Mouse (Mus musculus): ENCODE measurements around the gene Plxdc1. TPM values are rescaled to one million over a fixed set of nuclear protein-coding genes. Genes with fewer than 3 reads are reported as not detected.

Gene Plxdc1
- polyA plus RNA-seq, 1 experiment from 2014 or later = not detected

DNA sequence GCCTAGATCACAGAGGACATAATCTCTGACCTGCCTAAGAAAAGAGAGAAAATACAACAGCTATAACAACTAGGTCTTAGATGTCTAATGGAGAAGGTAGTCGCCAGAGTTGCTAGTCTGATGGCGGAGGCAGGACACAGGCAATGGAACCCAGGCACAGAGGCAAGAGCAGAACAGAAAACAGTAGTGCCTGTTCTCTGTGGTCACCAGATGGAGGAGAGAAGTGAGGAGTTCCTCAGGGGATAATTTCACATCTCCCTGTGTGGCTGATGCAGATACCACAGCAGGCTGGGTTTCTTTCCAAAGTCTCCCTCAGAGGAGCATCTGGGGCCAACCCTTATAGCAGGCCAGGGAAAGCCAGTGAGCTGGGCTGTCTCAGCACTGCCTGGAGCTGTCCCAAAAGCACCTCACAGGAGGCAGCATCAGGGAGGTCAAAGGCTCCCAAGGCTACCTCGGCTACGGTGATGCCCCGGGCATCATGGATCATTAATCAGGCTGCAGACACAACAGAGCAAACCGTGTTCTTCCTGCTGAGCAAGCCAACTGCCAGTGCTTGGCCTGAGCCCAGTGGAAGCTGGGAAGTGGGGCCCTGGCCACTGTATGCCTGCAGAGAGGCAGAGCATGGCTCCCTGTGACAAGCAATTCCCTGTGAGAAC, 29.2 kb downstream of the Plxdc1 start:
- no peaks in the 10 kb centered on the region for H3K36me3 ChIP-seq (ENCODE audit: control insufficient read depth, insufficient read depth, low read length)
- no peaks in the 10 kb centered on the region for H3K9me3 ChIP-seq (ENCODE audit: control insufficient read depth, low read length)
- H3K4me2 ChIP-seq = no peak overlapping the region
- no peaks in the 10 kb centered on the region for H3K27me3 ChIP-seq (ENCODE audit: control insufficient read depth, insufficient read depth, low read length)
- no peak overlapping the region for H3K27ac ChIP-seq (ENCODE audit: low read depth, low read length)
- H3K4me3 ChIP-seq (ENCODE audit: low read depth, low read length) = no peak overlapping the region
- DNase-seq (ENCODE audit: low spot score, missing footprints) (no peak), ATAC-seq (ENCODE audit: low FRiP score) (no peak)
- no peak overlapping the region for H3K9ac ChIP-seq (ENCODE audit: low read length)
- WGBS = 64% methylated on average over 6 of the region's 6 CpGs
- H3K4me1 ChIP-seq (ENCODE audit: control insufficient read depth, insufficient read depth, low read length) = 0 out of 2 replicates have a peak, but pooled peaks cover 4% of the 10 kb centered on the region

DNA sequence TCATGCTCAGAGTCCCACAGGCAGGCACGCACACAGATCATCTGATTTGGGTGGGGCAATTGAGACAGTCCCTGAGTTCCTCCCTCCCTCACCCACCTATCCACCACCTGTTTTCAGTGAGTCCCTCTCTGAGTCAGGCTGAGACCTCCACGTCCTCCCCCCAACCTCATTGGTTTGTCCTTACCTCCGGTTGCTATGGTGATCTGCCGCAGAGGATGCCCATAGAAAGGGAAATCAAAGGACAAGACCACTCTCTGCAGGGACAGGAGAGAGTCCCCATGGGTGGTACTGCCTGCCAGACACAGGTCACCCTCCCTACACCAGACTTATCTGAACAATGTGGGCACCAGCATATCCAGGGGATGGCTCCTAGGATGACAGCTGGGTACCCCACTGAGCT, 30.3 kb downstream of the Plxdc1 start:
- Histone ChIP-seq H3K4me1 (ENCODE audit: control insufficient read depth, insufficient read depth, low read length) (0 out of 2 replicates have a peak, but pooled peaks cover 5% of the 10 kb centered on the region), H3K9ac (ENCODE audit: low read length) (no peak overlapping the region), H3K9me3 (ENCODE audit: control insufficient read depth, low read length) (no peaks in the 10 kb centered on the region), H3K27ac (ENCODE audit: low read depth, low read length) (no peak overlapping the region), H3K36me3 (ENCODE audit: control insufficient read depth, insufficient read depth, low read length) (no peaks in the 10 kb centered on the region), H3K27me3 (ENCODE audit: control insufficient read depth, insufficient read depth, low read length) (no peaks in the 10 kb centered on the region), H3K4me2 (no peak overlapping the region), H3K4me3 (ENCODE audit: low read depth, low read length) (no peak overlapping the region)
- ATAC-seq (ENCODE audit: low FRiP score) (no peak), DNase-seq (ENCODE audit: low spot score, missing footprints) (no peak)
- 35% methylated on average over 4 of the region's 4 CpGs for WGBS

DNA sequence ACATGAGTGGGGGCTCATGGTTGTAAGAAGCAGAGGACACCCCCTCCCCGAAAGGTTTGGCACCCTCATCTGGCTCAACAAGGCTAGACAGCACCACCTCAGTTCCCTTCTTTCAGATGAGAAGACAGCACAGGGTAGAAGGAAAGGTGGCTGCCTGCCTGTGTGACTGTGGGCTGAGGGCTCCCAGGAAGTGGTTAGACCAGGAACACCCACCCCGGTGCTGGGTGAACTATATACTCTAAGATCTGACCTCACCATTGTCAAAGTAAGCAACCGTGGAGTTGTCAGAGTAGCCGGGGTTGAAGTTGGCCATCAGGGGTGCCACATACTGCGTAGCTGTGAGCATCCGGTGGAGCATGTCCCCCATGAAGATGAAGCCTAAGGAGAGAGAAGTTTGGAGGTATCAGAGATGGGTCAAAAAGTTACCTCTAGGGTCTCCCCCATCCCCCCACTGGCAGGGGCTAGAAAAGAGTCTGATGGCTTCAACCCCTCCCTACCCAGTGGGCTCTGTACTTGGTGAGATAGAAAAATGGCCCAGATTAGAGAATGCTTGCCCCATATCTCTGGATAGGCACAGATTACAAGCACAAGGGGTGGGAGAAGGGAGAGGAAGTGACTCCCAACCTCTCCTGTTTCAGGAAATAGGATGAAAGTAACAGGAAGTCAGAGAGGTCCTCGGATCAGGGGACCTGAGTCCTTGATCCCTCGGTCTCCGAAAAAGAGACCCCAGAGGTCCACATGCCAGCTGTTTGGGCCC, 30.9 kb downstream of the Plxdc1 start:
- Histone ChIP-seq H3K4me2 (no peak overlapping the region), H3K36me3 (ENCODE audit: control insufficient read depth, insufficient read depth, low read length) (no peaks in the 10 kb centered on the region), H3K27me3 (ENCODE audit: control insufficient read depth, insufficient read depth, low read length) (no peaks in the 10 kb centered on the region), H3K27ac (ENCODE audit: low read depth, low read length) (no peak overlapping the region), H3K9me3 (ENCODE audit: control insufficient read depth, low read length) (no peaks in the 10 kb centered on the region), H3K4me1 (ENCODE audit: control insufficient read depth, insufficient read depth, low read length) (peaks cover 10% of the 10 kb centered on the region), H3K9ac (ENCODE audit: low read length) (no peak overlapping the region), H3K4me3 (ENCODE audit: low read depth, low read length) (no peak overlapping the region)
- WGBS = 88% methylated on average over 9 of the region's 9 CpGs
- no peak for ATAC-seq (ENCODE audit: low FRiP score)
- DNase-seq (ENCODE audit: low spot score, missing footprints) = no peak

DNA sequence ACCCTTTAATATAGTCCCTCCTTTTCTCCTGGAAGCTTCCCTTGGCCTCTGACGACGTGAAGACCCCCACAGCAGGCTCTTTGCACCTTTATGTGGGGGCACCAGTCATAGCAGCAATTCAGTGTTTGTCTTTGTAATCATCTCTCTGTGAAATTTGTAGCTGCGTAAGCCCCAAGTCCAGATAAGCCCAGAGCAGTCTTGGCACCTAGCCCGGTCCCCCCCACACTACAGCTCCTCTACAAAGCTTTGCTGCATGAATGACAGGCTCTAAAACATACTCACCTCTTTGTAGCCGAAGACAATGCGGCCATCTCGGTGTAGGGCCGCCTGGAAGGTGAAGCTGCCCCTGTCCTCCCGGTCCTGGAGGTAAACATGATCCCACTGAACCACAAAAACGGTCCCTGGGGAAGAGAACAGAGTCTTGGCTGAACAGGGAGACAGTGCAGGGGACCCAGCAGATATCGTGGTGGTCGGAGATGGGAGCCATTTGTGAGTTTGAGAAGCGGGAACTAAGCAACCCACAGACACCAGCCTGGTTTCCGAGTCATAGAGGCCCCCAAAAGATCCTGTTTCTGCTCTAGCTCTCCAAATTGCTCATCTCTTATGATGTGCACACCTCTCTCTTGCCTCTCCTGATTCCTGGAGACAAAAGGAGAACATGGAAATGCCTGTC, 31.6 kb downstream of the Plxdc1 start:
- Histone ChIP-seq H3K9ac (ENCODE audit: low read length) (no peak overlapping the region), H3K27me3 (ENCODE audit: control insufficient read depth, insufficient read depth, low read length) (no peaks in the 10 kb centered on the region), H3K36me3 (ENCODE audit: control insufficient read depth, insufficient read depth, low read length) (no peaks in the 10 kb centered on the region), H3K4me3 (ENCODE audit: low read depth, low read length) (no peak overlapping the region), H3K4me2 (no peak overlapping the region), H3K27ac (ENCODE audit: low read depth, low read length) (no peak overlapping the region), H3K4me1 (ENCODE audit: control insufficient read depth, insufficient read depth, low read length) (peaks cover 16% of the 10 kb centered on the region), H3K9me3 (ENCODE audit: control insufficient read depth, low read length) (no peaks in the 10 kb centered on the region)
- DNase-seq (ENCODE audit: low spot score, missing footprints) (no peak), ATAC-seq (ENCODE audit: low FRiP score) (no peak)
- 83% methylated on average over 14 of the region's 14 CpGs for WGBS

DNA sequence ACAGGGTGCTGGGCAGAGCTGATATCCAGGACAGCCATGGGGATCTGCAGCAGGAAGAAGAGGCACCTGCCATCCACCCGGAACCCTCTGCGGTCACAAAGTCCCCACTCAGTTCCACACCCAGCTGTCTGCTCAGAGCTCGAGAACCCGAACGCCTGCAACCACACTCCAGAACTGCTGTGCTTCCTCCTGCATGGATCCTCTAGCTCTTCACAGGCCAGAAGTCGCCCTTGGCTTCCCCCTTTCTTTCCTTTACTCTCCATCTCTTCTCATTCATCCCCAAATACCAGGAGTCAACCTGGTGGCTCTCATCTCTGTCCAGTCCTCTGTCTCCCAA, 32.3 kb downstream of the Plxdc1 start:
- H3K4me3 ChIP-seq (ENCODE audit: low read depth, low read length) = no peak overlapping the region
- no peak for ATAC-seq (ENCODE audit: low FRiP score)
- peaks cover 18% of the 10 kb centered on the region for H3K4me1 ChIP-seq (ENCODE audit: control insufficient read depth, insufficient read depth, low read length)
- H3K27ac ChIP-seq (ENCODE audit: low read depth, low read length) = no peak overlapping the region
- H3K9me3 ChIP-seq (ENCODE audit: control insufficient read depth, low read length) = no peaks in the 10 kb centered on the region
- H3K9ac ChIP-seq (ENCODE audit: low read length) = no peak overlapping the region
- no peaks in the 10 kb centered on the region for H3K36me3 ChIP-seq (ENCODE audit: control insufficient read depth, insufficient read depth, low read length)
- no peak for DNase-seq (ENCODE audit: low spot score, missing footprints)
- no peaks in the 10 kb centered on the region for H3K27me3 ChIP-seq (ENCODE audit: control insufficient read depth, insufficient read depth, low read length)
- WGBS = 90% methylated on average over 6 of the region's 6 CpGs
- H3K4me2 ChIP-seq = no peak overlapping the region

DNA sequence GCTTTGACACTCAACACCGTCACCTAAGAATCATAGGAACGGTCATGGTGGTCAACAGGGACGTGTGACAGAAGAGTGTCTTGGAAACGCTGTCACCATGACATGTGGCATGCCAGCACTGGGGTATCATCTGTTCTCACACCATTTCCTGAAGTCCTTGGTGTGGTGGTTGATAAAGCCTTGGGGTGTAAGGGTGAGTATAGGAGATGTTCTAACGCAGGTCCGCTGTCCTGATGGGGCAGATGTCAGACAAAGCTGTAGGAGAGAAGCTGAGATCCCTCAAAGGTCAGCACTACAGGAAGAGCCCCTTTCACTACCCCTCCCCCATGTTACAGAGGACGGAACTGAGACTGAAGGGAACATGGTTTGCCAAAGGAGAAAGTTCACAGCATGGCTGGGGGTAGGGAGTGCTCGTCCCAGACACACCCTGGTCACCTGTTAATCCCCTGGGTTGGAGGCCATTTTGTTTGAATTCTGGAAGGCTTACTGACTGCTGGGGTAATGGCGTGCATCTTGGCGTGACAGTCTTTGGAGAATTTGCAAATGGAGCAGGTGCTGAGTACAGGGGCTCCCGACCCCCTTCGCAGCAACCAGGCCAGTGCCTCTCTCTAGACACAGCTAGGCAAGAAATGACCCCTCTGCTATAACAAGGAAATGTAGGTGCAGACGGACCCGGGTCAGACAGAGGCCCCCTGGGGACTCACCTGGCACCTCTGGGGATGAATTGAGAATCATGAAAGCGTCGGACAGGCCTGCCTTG, 32.9 kb downstream of the Plxdc1 start:
- Histone ChIP-seq H3K27me3 (ENCODE audit: control insufficient read depth, insufficient read depth, low read length) (no peaks in the 10 kb centered on the region), H3K36me3 (ENCODE audit: control insufficient read depth, insufficient read depth, low read length) (no peaks in the 10 kb centered on the region), H3K4me3 (ENCODE audit: low read depth, low read length) (no peak overlapping the region), H3K9ac (ENCODE audit: low read length) (no peak overlapping the region), H3K9me3 (ENCODE audit: control insufficient read depth, low read length) (no peaks in the 10 kb centered on the region), H3K4me2 (no peak overlapping the region), H3K27ac (ENCODE audit: low read depth, low read length) (no peak overlapping the region), H3K4me1 (ENCODE audit: control insufficient read depth, insufficient read depth, low read length) (peaks cover 18% of the 10 kb centered on the region)
- ATAC-seq (ENCODE audit: low FRiP score) (no peak), DNase-seq (ENCODE audit: low spot score, missing footprints) (no peak)
- 77% methylated on average over 16 of the region's 16 CpGs for WGBS

DNA sequence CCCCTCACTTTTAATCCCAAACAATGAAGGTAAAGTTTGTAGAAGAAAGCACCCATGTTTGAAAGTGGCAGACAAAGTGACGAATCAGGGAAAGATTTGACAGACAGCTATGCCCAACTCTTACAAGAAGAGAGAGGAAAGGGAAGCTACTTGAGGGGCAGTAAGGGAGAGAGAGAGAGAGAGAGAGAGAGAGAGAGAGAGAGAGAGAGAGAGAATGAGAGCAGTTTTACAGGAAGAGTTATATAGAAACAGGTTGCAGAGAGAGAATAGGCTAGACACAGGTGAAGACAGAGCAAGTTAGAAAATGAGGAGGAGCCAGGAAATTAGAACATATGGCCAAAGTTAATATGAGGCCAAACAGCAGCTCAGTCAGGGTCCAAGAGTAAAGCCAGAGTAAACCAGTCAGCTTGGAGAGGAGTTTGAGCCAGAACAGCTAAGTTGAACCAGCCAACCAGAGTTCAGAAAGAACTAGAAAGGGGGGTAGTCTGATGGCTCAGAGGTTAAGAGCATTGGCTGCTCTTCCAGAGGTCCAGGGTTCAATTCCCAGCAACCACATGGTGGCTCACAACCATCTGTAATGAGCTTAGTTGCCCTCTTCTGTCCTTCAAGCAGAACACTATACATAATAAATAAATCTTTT, 33.8 kb downstream of the Plxdc1 start:
- no peak overlapping the region for H3K27ac ChIP-seq (ENCODE audit: low read depth, low read length)
- H3K36me3 ChIP-seq (ENCODE audit: control insufficient read depth, insufficient read depth, low read length) = no peaks in the 10 kb centered on the region
- DNase-seq (ENCODE audit: low spot score, missing footprints) (no peak), ATAC-seq (ENCODE audit: low FRiP score) (no peak)
- no peak overlapping the region for H3K9ac ChIP-seq (ENCODE audit: low read length)
- no peaks in the 10 kb centered on the region for H3K9me3 ChIP-seq (ENCODE audit: control insufficient read depth, low read length)
- no peaks in the 10 kb centered on the region for H3K27me3 ChIP-seq (ENCODE audit: control insufficient read depth, insufficient read depth, low read length)
- 92% methylated on average over 1 of the region's 1 CpGs for WGBS
- H3K4me3 ChIP-seq (ENCODE audit: low read depth, low read length) = no peak overlapping the region
- peaks cover 18% of the 10 kb centered on the region for H3K4me1 ChIP-seq (ENCODE audit: control insufficient read depth, insufficient read depth, low read length)
- no peak overlapping the region for H3K4me2 ChIP-seq

DNA sequence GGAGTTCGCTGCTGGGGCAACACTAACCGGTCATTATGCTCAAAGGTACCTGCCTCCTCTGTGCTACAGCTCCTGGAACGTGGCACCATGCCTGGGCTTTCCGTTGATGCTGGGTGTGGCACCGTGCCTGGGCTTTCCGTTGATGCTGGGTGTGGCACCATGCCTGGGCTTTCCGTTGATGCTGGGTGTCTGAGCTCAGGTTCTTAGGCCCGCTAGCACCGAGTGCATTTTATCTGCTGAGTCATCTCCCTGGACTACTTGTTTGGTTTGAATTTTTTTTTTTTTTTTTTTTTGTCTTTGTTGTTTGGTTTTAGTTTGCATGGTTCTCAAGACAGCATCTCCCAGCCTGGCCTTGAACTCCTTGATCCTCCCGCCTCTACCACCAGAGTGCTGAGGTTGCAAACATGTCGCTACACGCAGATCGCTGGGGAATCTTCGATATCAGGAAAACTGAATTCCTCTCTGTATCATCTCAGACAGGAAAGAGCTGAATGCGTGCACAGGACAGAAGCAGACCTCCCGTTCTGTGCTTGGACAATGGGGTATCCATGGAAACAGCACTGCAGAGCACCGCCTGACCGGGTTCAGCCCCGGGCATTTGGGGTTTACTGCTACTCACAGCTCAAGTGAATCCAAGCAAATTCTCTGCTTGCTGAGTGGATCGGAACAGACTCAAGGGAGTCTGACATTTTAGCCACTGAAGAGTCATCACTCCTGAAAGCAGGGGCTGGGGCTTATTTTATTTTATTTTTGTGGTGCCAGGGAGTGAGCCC, 36.4 kb downstream of the Plxdc1 start:
- Histone ChIP-seq H3K4me2 (peak overlapping the region; percentile 4; the same call in 1 of the 2 replicates), H3K27me3 (ENCODE audit: control insufficient read depth, insufficient read depth, low read length) (no peaks in the 10 kb centered on the region), H3K27ac (ENCODE audit: low read depth, low read length) (peak overlapping the region; percentile 67), H3K36me3 (ENCODE audit: control insufficient read depth, insufficient read depth, low read length) (no peaks in the 10 kb centered on the region), H3K4me3 (ENCODE audit: low read depth, low read length) (no peak overlapping the region), H3K4me1 (ENCODE audit: control insufficient read depth, insufficient read depth, low read length) (peaks cover 13% of the 10 kb centered on the region), H3K9ac (ENCODE audit: low read length) (peak overlapping the region; percentile 40), H3K9me3 (ENCODE audit: control insufficient read depth, low read length) (no peaks in the 10 kb centered on the region)
- ATAC-seq (ENCODE audit: low FRiP score) (peak; percentile 74; the same call in 1 of the 2 replicates), DNase-seq (ENCODE audit: low spot score, missing footprints) (peak; percentile 95)
- 40% methylated on average over 20 of the region's 20 CpGs for WGBS

All from midbrain, embryonic 11.5 days (tissue).